In genomic region chr5:102892226-102892625, GRCm38 (mm10) we compare ENCODE assay signal across 18 mouse cellular contexts.
"Had no signal": no experiment of that assay in that cellular context is flagged by ENCODE, and none has a peak within 500 bp of the region (broad histone marks: within the 10 kb centered on the region; RNA-seq: fewer than 3 reads in every experiment).

No protein-coding gene starts in this region.

- H3K4me2 ChIP-seq: lung, embryonic 14.5 days; midbrain, embryonic 12.5 days; neural tube, embryonic 13.5 days; neural tube, embryonic 15.5 days had no signal

- H3K27me3 ChIP-seq: midbrain, embryonic 12.5 days; neural tube, embryonic 13.5 days; neural tube, embryonic 15.5 days had no signal

- H3K9me3 ChIP-seq: midbrain, embryonic 10.5 days; midbrain, embryonic 12.5 days; neural tube, embryonic 13.5 days; neural tube, embryonic 15.5 days had no signal

- H3K4me3 ChIP-seq: midbrain, embryonic 10.5 days; midbrain, embryonic 12.5 days; myocyte; neural tube, embryonic 13.5 days; neural tube, embryonic 15.5 days had no signal

- ATAC-seq: midbrain, embryonic 16.5 days had no signal

- DNase-seq: lung, embryonic 14.5 days; lung, postnatal 10 days; lung, postnatal 4 days; midbrain, embryonic 14.5 days; retina, postnatal 1 day; right cerebral cortex, adult 18-20 months; right cerebral cortex, postnatal 25 days; right cerebral cortex, postnatal 4 days; spleen, adult 18-20 months; thymus, adult 18-20 months; thymus, postnatal 14 days; thymus, postnatal 36 days had no signal

- H3K27ac ChIP-seq: midbrain, embryonic 10.5 days; midbrain, embryonic 12.5 days; neural tube, embryonic 13.5 days; neural tube, embryonic 15.5 days had no signal

- H3K36me3 ChIP-seq: midbrain, embryonic 12.5 days had no signal

- H3K9ac ChIP-seq: lung, embryonic 14.5 days; midbrain, embryonic 12.5 days; neural tube, embryonic 13.5 days; neural tube, embryonic 15.5 days had no signal
